ENCODE assay signal across 25 mouse cellular contexts in the genomic region with DNA sequence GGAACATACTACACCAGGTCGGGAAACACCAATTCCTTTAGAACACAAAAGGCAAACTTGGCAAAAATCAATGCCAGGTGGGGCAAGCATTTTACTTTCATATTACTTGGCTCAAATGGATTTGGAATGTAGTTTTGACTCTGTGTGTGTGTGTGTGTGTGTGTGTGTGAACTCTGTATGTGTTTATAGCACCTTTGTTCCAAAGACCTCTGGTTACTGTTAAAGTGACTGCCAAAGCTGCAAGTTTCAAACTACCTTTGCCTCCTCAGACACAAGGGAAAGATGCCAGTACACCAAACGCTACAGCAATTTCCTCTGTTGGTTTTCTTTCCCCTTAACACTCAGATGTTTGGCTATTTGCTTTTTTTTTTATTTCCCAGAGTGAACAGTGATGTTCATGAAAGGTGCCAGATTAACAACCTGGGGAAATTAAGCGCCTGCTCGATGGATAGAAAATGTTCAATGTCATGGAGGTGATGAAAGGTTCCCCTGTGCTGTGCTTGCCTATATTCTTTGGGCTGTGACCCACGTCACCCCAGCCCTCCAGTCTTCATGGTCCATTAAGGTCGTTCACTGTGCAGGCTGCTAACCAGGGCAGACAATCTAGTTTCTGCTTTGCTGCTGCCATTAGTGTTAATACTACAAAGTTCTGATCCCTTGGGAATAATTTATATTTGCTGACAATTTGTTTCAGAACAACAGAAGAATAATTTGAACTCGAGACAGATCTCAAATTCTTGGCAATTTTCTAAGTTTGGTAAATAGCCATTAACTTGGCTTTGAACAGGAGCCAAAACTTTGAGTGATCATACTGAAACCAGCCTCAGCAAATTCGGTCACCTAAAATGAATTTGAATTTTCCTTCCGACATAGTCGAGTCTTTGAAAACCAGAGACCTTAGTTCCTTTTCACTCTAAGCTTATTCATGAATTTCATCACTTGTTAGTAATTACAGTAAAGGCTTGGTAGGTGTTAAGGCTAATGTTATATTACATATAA.
DNase-seq lines count a peak whose midpoint lies in the region; ATAC-seq and TF ChIP-seq lines count a peak whose summit lies in the region.
"Had no signal": no experiment of that assay in that cellular context is flagged by ENCODE, and none has a peak within 500 bp of the region (broad histone marks: within the 10 kb centered on the region; RNA-seq: fewer than 3 reads in every experiment).

No protein-coding gene starts in this region.

- H3K9ac ChIP-seq in limb, embryonic 15.5 days: no peak overlapping the region
- no peak overlapping the region for H3K9ac ChIP-seq in midbrain, embryonic 15.5 days
- H3K9ac ChIP-seq: embryonic facial prominence, embryonic 12.5 days; heart, embryonic 13.5 days; hindbrain, embryonic 13.5 days; neural tube, embryonic 15.5 days had no signal

- H3K27ac ChIP-seq in kidney, adult 2 months (ENCODE audit: insufficient read depth, low read depth, low read length): no peak overlapping the region
- H3K27ac ChIP-seq in limb, embryonic 15.5 days: peak overlapping the region; percentile 62; the same call in 1 of the 2 replicates
- H3K27ac ChIP-seq in midbrain, embryonic 15.5 days: no peak overlapping the region
- H3K27ac ChIP-seq: hindbrain, embryonic 13.5 days; layer of hippocampus, adult 2 months; neural tube, embryonic 15.5 days had no signal

- no peaks in the 10 kb centered on the region for H3K36me3 ChIP-seq in kidney, adult 2 months (ENCODE audit: control insufficient read depth, insufficient read depth, low read length)
- H3K36me3 ChIP-seq in limb, embryonic 15.5 days: no peaks in the 10 kb centered on the region
- no peaks in the 10 kb centered on the region for H3K36me3 ChIP-seq in midbrain, embryonic 15.5 days (replicated peaks)
- H3K36me3 ChIP-seq: embryonic facial prominence, embryonic 12.5 days; hindbrain, embryonic 13.5 days; neural tube, embryonic 15.5 days had no signal

- ATAC-seq in limb, embryonic 15.5 days (ENCODE audit: insufficient number of reproducible peaks, low FRiP score, low TSS enrichment, low read depth): no peak
- ATAC-seq in midbrain, embryonic 15.5 days (replicated peaks): no peak
- no peak for ATAC-seq in erythroblast, adult 5-6 weeks (replicated peaks; ENCODE audit: low FRiP score, poor library complexity, severe bottlenecking)
- ATAC-seq: activated CD4-positive, CD25-positive, alpha-beta regulatory T cell, adult 4 months; forebrain, embryonic 16.5 days; intestine, embryonic 16.5 days; midbrain, embryonic 16.5 days had no signal

- no peak overlapping the region for H3K4me2 ChIP-seq in limb, embryonic 15.5 days
- no peak overlapping the region for H3K4me2 ChIP-seq in midbrain, embryonic 15.5 days
- H3K4me2 ChIP-seq: embryonic facial prominence, embryonic 12.5 days; heart, embryonic 13.5 days; hindbrain, embryonic 13.5 days; neural tube, embryonic 15.5 days had no signal

- WGBS in kidney, adult 2 months: 32% methylated on average over 10 of the region's 10 CpGs
- 36% methylated on average over 10 of the region's 10 CpGs for WGBS in limb, embryonic 15.5 days
- WGBS in midbrain, embryonic 15.5 days: 71% methylated on average over 10 of the region's 10 CpGs

- H3K4me1 ChIP-seq in kidney, adult 2 months (ENCODE audit: control insufficient read depth, insufficient read depth, low read length): no peaks in the 10 kb centered on the region
- H3K4me1 ChIP-seq in limb, embryonic 15.5 days: peaks cover 27% of the 10 kb centered on the region
- no peaks in the 10 kb centered on the region for H3K4me1 ChIP-seq in midbrain, embryonic 15.5 days
- H3K4me1 ChIP-seq: hindbrain, embryonic 13.5 days; neural tube, embryonic 15.5 days had no signal

- TF ChIP-seq CTCF in kidney, adult 2 months (conservative IDR thresholded peaks at IDR 0.05; ENCODE audit: insufficient read depth, insufficient read length, low read depth, low read length): no peak

- H3K27me3 ChIP-seq in kidney, adult 2 months (replicated peaks; ENCODE audit: control insufficient read depth, insufficient read depth, low read length): no peaks in the 10 kb centered on the region
- H3K27me3 ChIP-seq in limb, embryonic 15.5 days: no peaks in the 10 kb centered on the region
- no peaks in the 10 kb centered on the region for H3K27me3 ChIP-seq in midbrain, embryonic 15.5 days (replicated peaks)
- H3K27me3 ChIP-seq: embryonic facial prominence, embryonic 12.5 days; heart, embryonic 13.5 days; hindbrain, embryonic 13.5 days; neural tube, embryonic 15.5 days had no signal

- peak; percentile 44 for DNase-seq in kidney, adult 2 months
- no peak for DNase-seq in kidney, postnatal 10 days
- DNase-seq in hindlimb bud, embryonic 11.5 days (ENCODE audit: extremely low spot score, low read depth, low spot score): peak; percentile 72
- peak; percentile 11 to 18 for DNase-seq in kidney, postnatal 36 days
- no peak for DNase-seq in left cerebral cortex, adult 18-20 months (ENCODE audit: low spot score in 2 of 2)
- DNase-seq: adrenal gland, postnatal 25 days; cerebellum, adult 2 months; left cerebral cortex, postnatal 4 days; lung, postnatal 14 days; right cerebral cortex, postnatal 14 days; spleen, adult 18-20 months; thymus, adult 18-20 months; thymus, postnatal 4 days had no signal

- TF ChIP-seq POLR2A in kidney, adult 2 months (IDR thresholded peaks at IDR 0.05; ENCODE audit: low read depth, low read length): no peak

- H3K4me3 ChIP-seq in kidney, adult 2 months (ENCODE audit: insufficient read depth, low read depth, low read length): no peak overlapping the region
- no peak overlapping the region for H3K4me3 ChIP-seq in limb, embryonic 15.5 days
- no peak overlapping the region for H3K4me3 ChIP-seq in midbrain, embryonic 15.5 days
- H3K4me3 ChIP-seq: embryonic facial prominence, embryonic 12.5 days; heart, embryonic 13.5 days; hindbrain, embryonic 13.5 days; layer of hippocampus, adult 2 months; neural tube, embryonic 15.5 days had no signal

- H3K9me3 ChIP-seq in limb, embryonic 15.5 days: no peaks in the 10 kb centered on the region
- no peaks in the 10 kb centered on the region for H3K9me3 ChIP-seq in midbrain, embryonic 15.5 days
- H3K9me3 ChIP-seq: neural tube, embryonic 15.5 days had no signal

Comparison
In these comparisons a context has a peak if more than half of its experiments do, and no peak if none do; other contexts are left out.
1. DNase-seq: peak in kidney, adult 2 months (single experiment), hindlimb bud, embryonic 11.5 days (single experiment) and kidney, postnatal 36 days (2 of 2); none in kidney, postnatal 10 days (single experiment) and left cerebral cortex, adult 18-20 months (0 of 2).